8 mouse cellular contexts compared by ENCODE assay signal in the genomic region with DNA sequence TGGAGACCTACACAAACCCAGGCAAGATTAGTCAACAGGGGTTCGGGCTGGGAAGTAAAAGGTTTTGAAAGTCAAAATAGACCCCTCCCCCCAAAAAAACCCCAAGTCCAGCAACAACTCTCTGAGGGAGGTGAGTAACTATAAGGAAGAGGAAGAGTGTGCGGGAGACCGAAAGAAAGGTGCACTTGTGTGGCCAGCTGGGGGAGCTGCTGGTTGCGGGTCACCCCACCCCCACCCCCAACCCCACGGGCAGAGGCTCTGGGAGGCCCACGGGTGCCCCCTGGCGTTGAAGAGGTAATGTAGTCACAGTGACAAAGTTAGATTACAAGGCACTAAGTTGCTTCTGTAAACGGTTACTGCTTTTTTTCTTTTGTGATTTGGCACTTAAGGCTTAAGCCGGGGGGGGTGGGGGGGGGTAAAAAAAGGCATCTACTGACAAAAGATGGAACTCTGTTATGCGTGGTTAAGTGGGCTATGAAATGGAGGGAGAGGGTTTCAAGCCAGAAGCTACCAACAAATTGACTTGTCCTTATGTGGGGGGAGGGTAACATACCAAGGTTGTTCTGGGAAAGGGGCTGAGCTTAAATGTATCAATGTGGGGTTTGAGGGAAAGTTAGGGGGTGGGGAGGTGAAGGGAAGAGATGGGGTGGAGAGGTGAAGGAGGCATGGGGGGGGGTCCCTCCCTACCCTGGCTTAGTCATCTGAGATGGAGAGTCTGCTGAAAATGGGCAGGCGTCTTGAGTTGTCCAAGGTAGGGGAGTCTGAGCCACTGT. TPM values are rescaled to one million over a fixed set of nuclear protein-coding genes. Genes with fewer than 3 reads are reported as not detected.
DNase-seq lines count a peak whose midpoint lies in the region; ATAC-seq and TF ChIP-seq lines count a peak whose summit lies in the region.
"Not testable (repeated sequence)": the region's sequence is repeated elsewhere in the genome, so short reads cannot be mapped to it uniquely, and the experiment has no call there.

No protein-coding gene starts in this region.

- H3K4me1 ChIP-seq in ES-E14 (ENCODE audit: control insufficient read depth in 2 of 2, insufficient read depth in 2 of 2, low read length in 2 of 2, poor library complexity in 1 of 2): peaks cover 0 to 13% of the 10 kb centered on the region in 2 experiments; a peak in 2 of 4 replicates
- peaks cover 32% of the 10 kb centered on the region for H3K4me1 ChIP-seq in hindbrain, embryonic 13.5 days (replicated peaks)

- WGBS in hindbrain, embryonic 13.5 days: 5% methylated on average over 11 of the region's 11 CpGs

- not testable (repeated sequence) for H3K9me3 ChIP-seq in ES-E14 (ENCODE audit: control insufficient read depth, insufficient read depth, low read depth, low read length); hindbrain, embryonic 13.5 days

- H3K9ac ChIP-seq in ES-E14 (ENCODE audit: insufficient read depth, low read depth, low read length, poor library complexity, severe bottlenecking): not testable (repeated sequence)
- H3K9ac ChIP-seq in hindbrain, embryonic 13.5 days: peak overlapping the region; percentile 89

- H3K36me3 ChIP-seq in ES-E14 (ENCODE audit: control insufficient read depth, insufficient read depth, low read length, poor library complexity, severe bottlenecking): peaks cover 15% of the 10 kb centered on the region
- H3K36me3 ChIP-seq in hindbrain, embryonic 13.5 days: not testable (repeated sequence)

- intact Hi-C loops in gastrocnemius, adult 2 months (cut with DNase I): loop anchor here (1.0 kb wide), 1 partner anchor 497 kb away; no protein-coding TSS in a partner anchor

- H3K4me3 ChIP-seq in ES-E14 (ENCODE audit: insufficient read depth in 1 of 2, low read depth in 1 of 2, low read length in 2 of 2, poor library complexity in 1 of 2, severe bottlenecking in 1 of 2): peak overlapping the region in 1 of 2 experiments; percentile 92; a peak in 2 of 4 replicates
- H3K4me3 ChIP-seq in gastrocnemius, adult 2 months: peak overlapping the region; percentile 97
- peak overlapping the region; percentile 64 for H3K4me3 ChIP-seq in hindbrain, embryonic 13.5 days

- TF ChIP-seq CTCF in gastrocnemius, adult 2 months (IDR thresholded peaks at IDR 0.05): peak; percentile 77

- H3K27me3 ChIP-seq in hindbrain, embryonic 13.5 days: peaks cover 35% of the 10 kb centered on the region

- in situ Hi-C loops in ES-E14 (cut with MboI; ENCODE audit: low sequenced_read_pairs in 2 of 2, unreplicated experiment in 2 of 2): not testable (repeated sequence)

- ATAC-seq in hindbrain, embryonic 13.5 days (ENCODE audit: low FRiP score): peak; percentile 3; the same call in 1 of the 2 replicates

- H3K27ac ChIP-seq in ES-E14 (ENCODE audit: insufficient read depth, low read depth, low read length, poor library complexity, severe bottlenecking): not testable (repeated sequence)
- peak overlapping the region; percentile 99 for H3K27ac ChIP-seq in gastrocnemius, adult 2 months
- peak overlapping the region; percentile 82 for H3K27ac ChIP-seq in hindbrain, embryonic 13.5 days

- H3K4me2 ChIP-seq in hindbrain, embryonic 13.5 days: peak overlapping the region; percentile 94

- peak; percentile 81 for DNase-seq in ES-E14 (ENCODE audit: low read depth, low spot score)
- peak; percentile 53 for DNase-seq in cerebellum, adult 9-11 months
- DNase-seq in gastrocnemius, adult 2 months: peak; percentile 89
- peak; percentile 43 to 61 for DNase-seq in layer of hippocampus, postnatal 36 days
- peak; percentile 89 for DNase-seq in lung, postnatal 14 days
- DNase-seq in retina, adult 2 months (ENCODE audit: low read depth, low spot score): peak; percentile 71
- peak; percentile 73 to 92 for DNase-seq in thymus, postnatal 10 days (ENCODE audit: low spot score in 2 of 2)

TF ChIP-seq in ES-E14, 5 proteins besides CTCF, POLR2A, EP300 and RAD21:
- peak; percentile 63 for TF ChIP-seq ZC3H11A (IDR thresholded peaks at IDR 0.05; ENCODE audit: borderline replicate concordance, low read depth, low read length)
- 0 out of 2 replicates have a peak, but pooled peaks have one; percentile 39 for TF ChIP-seq CHD2 (IDR thresholded peaks at IDR 0.05; ENCODE audit: low read depth, low read length)
- TF ChIP-seq HCFC1 (IDR thresholded peaks at IDR 0.05; ENCODE audit: borderline replicate concordance, insufficient read depth, low read length): 0 out of 2 replicates have a peak, but pooled peaks have one; percentile 31

RNA-seq across cellular contexts. Expression of gene Zfp36l1, which starts 3.7 kb away (rescaled TPM):
- 19.4 and 19.8 TPM in 2 replicates for total RNA-seq in ES-E14 (2012; rRNA removed)
- total RNA-seq in gastrocnemius, adult 2 months (2021): 10 to 100 TPM; 25.7 to 46.6 TPM
- 44.6 and 53.1 TPM in 2 replicates for polyA plus RNA-seq in hindbrain, embryonic 13.5 days (2015; fragmentation: Nextera tagmentation; extraction: Ambion mirVana)
- 10 to 100 TPM; 32.1 to 39.1 TPM for total RNA-seq in layer of hippocampus, postnatal 36 days (2021)
